In the genomic region with DNA sequence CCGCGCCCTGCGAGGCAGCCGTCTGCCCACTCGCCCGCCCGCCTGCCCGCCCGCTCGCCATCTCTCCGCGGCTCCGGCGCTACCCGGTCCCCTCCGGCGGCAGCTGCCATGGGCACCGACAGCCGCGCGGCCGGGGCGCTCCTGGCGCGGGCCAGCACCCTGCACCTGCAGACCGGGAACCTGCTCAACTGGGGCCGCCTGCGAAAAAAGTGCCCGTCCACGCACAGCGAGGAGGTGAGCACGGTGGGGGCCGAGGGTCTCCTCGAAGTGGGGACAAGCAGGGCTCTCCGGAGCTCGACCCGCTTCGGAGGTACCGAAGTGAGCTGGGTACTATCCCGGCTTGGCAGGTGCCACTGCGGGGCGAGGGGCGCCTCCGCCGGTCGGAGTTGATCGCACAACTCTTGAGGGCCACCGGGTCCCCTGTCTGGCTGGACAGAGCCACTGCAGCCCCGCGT, we compare ENCODE assay signal across 8 mouse cellular contexts. TPM values are rescaled to one million over a fixed set of nuclear protein-coding genes. Genes with fewer than 3 reads are reported as not detected.
DNase-seq lines count a peak whose midpoint lies in the region; ATAC-seq and TF ChIP-seq lines count a peak whose summit lies in the region.

No protein-coding gene starts in this region.

- TF ChIP-seq CTCF in cerebellum, adult 2 months (IDR thresholded peaks at IDR 0.05; ENCODE audit: borderline replicate concordance, insufficient read depth, low read depth, low read length): 0 out of 2 replicates have a peak, but pooled peaks have one; percentile 9

- TF ChIP-seq POLR2A in cerebellum, adult 2 months (IDR thresholded peaks at IDR 0.05; ENCODE audit: borderline replicate concordance, insufficient read depth, low read length): no peak

- peak overlapping the region; percentile 67 for H3K4me2 ChIP-seq in forebrain, embryonic 15.5 days (replicated peaks)

- H3K9me3 ChIP-seq in forebrain, embryonic 15.5 days: no peaks in the 10 kb centered on the region
- no peaks in the 10 kb centered on the region for H3K9me3 ChIP-seq in hindbrain, embryonic 10.5 days

- no peaks in the 10 kb centered on the region for H3K27me3 ChIP-seq in cerebellum, adult 2 months (ENCODE audit: control insufficient read depth, insufficient read depth, low read length)
- H3K27me3 ChIP-seq in forebrain, embryonic 15.5 days: no peaks in the 10 kb centered on the region
- no peaks in the 10 kb centered on the region for H3K27me3 ChIP-seq in hindbrain, embryonic 10.5 days (ENCODE audit: insufficient read depth, poor library complexity, severe bottlenecking)

- H3K4me3 ChIP-seq in cerebellum, adult 2 months (replicated peaks; ENCODE audit: insufficient read depth, low read depth, low read length): peak overlapping the region; percentile 64
- peak overlapping the region; percentile 95 for H3K4me3 ChIP-seq in forebrain, embryonic 15.5 days
- H3K4me3 ChIP-seq in hindbrain, embryonic 10.5 days: peak overlapping the region; percentile 93

- whole genome bisulfite sequencing in cerebellum, adult 2 months: under 1% methylated on average over 50 of the region's 50 CpGs
- WGBS in forebrain, embryonic 15.5 days: 0% methylated on average over 45 of the region's 50 CpGs
- WGBS in hindbrain, embryonic 10.5 days: under 1% methylated on average over 50 of the region's 50 CpGs

- H3K4me1 ChIP-seq in cerebellum, adult 2 months (ENCODE audit: control insufficient read depth, insufficient read depth, low read length): peaks cover 3% of the 10 kb centered on the region
- peaks cover 23% of the 10 kb centered on the region for H3K4me1 ChIP-seq in forebrain, embryonic 15.5 days
- H3K4me1 ChIP-seq in hindbrain, embryonic 10.5 days (replicated peaks): peaks cover 37% of the 10 kb centered on the region

- peak; percentile 74 for ATAC-seq in forebrain, embryonic 15.5 days (replicated peaks)
- ATAC-seq in megakaryocyte, adult 5-6 weeks (ENCODE audit: poor library complexity, severe bottlenecking): peak; percentile 53

- peak; percentile 49 for DNase-seq in layer of hippocampus, adult 11-12 months (ENCODE audit: low spot score)
- DNase-seq in layer of hippocampus, adult 9-11 months: no peak
- DNase-seq in cerebellum, adult 2 months: peak in 1 of 2 experiments; percentile 65
- DNase-seq in hindbrain, embryonic 10.5 days (ENCODE audit: low spot score): peak; percentile 72
- DNase-seq in layer of hippocampus, postnatal 25 days (ENCODE audit: extremely low spot score in 1 of 2, low spot score in 1 of 2): peak; percentile 30 to 50
- peak; percentile 6 for DNase-seq in skeletal muscle tissue, adult 2 months (ENCODE audit: low read depth, low spot score)

- H3K9ac ChIP-seq in forebrain, embryonic 15.5 days (replicated peaks): peak overlapping the region; percentile 89

- no peaks in the 10 kb centered on the region for H3K36me3 ChIP-seq in forebrain, embryonic 15.5 days
- H3K36me3 ChIP-seq in hindbrain, embryonic 10.5 days: no peaks in the 10 kb centered on the region

- H3K27ac ChIP-seq in cerebellum, adult 2 months (ENCODE audit: insufficient read depth, low read length): peak overlapping the region; percentile 74
- peak overlapping the region; percentile 95 for H3K27ac ChIP-seq in forebrain, embryonic 15.5 days (replicated peaks)
- H3K27ac ChIP-seq in hindbrain, embryonic 10.5 days: peak overlapping the region; percentile 94

RNA-seq across cellular contexts. Expression of a gene that starts 0.5 kb away (rescaled TPM):
- polyA plus RNA-seq in cerebellum, adult 2 months (2012; rRNA removed): 75.4 and 78.6 TPM in 2 replicates
- polyA plus RNA-seq in forebrain, embryonic 15.5 days (2015; fragmentation: Nextera tagmentation; extraction: Ambion mirVana): 52.6 and 57.4 TPM in 2 replicates
- polyA plus RNA-seq in hindbrain, embryonic 10.5 days (2016; fragmentation: Nextera tagmentation; extraction: Ambion mirVana): 44.3 and 51.2 TPM in 2 replicates
- 10 to 100 TPM; 65.5 to 95.4 TPM for total RNA-seq in layer of hippocampus, postnatal 25 days (2021)
- 59.2 and 67.7 TPM in 2 replicates for total RNA-seq in megakaryocyte, adult 5-6 weeks (2015)
- 20.2 and 28.8 TPM in 2 replicates for total RNA-seq in megakaryocyte, adult 5-6 weeks (2017)

RNA-seq across cellular contexts. Expression of a gene that starts 28.3 kb away (rescaled TPM):
- polyA plus RNA-seq in cerebellum, adult 2 months (2012; rRNA removed): 24.2 and 24.3 TPM in 2 replicates
- 51.9 and 59.9 TPM in 2 replicates for polyA plus RNA-seq in forebrain, embryonic 15.5 days (2015; fragmentation: Nextera tagmentation; extraction: Ambion mirVana)
- polyA plus RNA-seq in hindbrain, embryonic 10.5 days (2016; fragmentation: Nextera tagmentation; extraction: Ambion mirVana): 65.0 and 83.1 TPM in 2 replicates
- 10 to 100 TPM; 30.8 to 35.0 TPM for total RNA-seq in layer of hippocampus, postnatal 25 days (2021)
- 65.3 and 76.9 TPM in 2 replicates for total RNA-seq in megakaryocyte, adult 5-6 weeks (2015)
- 81.9 and 94.7 TPM in 2 replicates for total RNA-seq in megakaryocyte, adult 5-6 weeks (2017)

RNA-seq across cellular contexts. Expression of a gene that starts 48.0 kb away (rescaled TPM):
- polyA plus RNA-seq in cerebellum, adult 2 months (2012; rRNA removed): 17.2 and 19.5 TPM in 2 replicates
- 5.0 and 6.1 TPM in 2 replicates for polyA plus RNA-seq in forebrain, embryonic 15.5 days (2015; fragmentation: Nextera tagmentation; extraction: Ambion mirVana)
- polyA plus RNA-seq in hindbrain, embryonic 10.5 days (2016; fragmentation: Nextera tagmentation; extraction: Ambion mirVana): 10.5 and 11.8 TPM in 2 replicates
- 1 to 10 TPM; 8.4 to 9.3 TPM for total RNA-seq in layer of hippocampus, postnatal 25 days (2021)
- total RNA-seq in megakaryocyte, adult 5-6 weeks (2015): 0.46 and 1.2 TPM in 2 replicates
- 1.2 and 2.0 TPM in 2 replicates for total RNA-seq in megakaryocyte, adult 5-6 weeks (2017)
